Mouse (Mus musculus): ENCODE measurements around the gene Tex13c3.
"Not testable (repeated sequence)": the region's sequence is repeated elsewhere in the genome, so short reads cannot be mapped to it uniquely, and the experiment has no call there.

Gene Tex13c3

GRCm38 (mm10) chrX:19481219-19481618 is at the start of gene Tex13c3:
TSS of gene Tex13c3 (minus strand) at chrX:19481319.
- not testable (repeated sequence) for DNase-seq (ENCODE audit: low spot score)

GRCm38 (mm10) chrX:19489731-19490130 is 8.6 kb upstream of the Tex13c3 start:
- DNase-seq (ENCODE audit: low spot score): no peak
